Mouse (Mus musculus): Measurements from ENCODE around the gene Twsg1. TPM values are rescaled to one million over a fixed set of nuclear protein-coding genes. Genes with fewer than 3 reads are reported as not detected.

Twsg1 gene
- polyA plus RNA-seq, 1 experiment = 18.8 TPM

DNA sequence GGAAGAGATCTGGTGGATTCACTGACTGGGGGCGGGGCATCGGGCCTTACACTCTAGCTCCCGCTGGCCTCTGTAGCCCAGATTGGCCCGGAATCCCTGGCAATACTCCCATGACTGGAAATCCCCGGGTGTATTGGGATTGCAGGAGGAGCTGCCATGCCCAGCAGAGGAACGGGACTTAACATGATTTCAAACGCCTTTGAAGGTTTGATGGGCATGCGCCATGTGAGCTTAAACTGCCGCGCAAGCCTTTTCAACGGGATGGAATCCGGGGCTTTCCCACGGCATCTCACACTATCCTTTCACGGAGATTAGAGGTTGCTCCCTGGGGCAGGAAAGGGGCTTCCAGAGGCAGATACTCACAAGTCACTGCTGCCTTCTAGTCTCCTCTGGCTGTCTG is 45.8 kb downstream of the Twsg1 start:
- Histone ChIP-seq H3ac (ENCODE audit: control insufficient read depth, insufficient read length, low read depth) (no peak overlapping the region), H3K27me3 (ENCODE audit: control insufficient read depth, insufficient read depth, insufficient read length) (no peaks in the 10 kb centered on the region), H3K79me3 (ENCODE audit: low read depth) (no peaks in the 10 kb centered on the region), H3K4me3 (ENCODE audit: insufficient read depth, poor library complexity, severe bottlenecking) (no peak overlapping the region), H3K36me3 (ENCODE audit: control insufficient read depth, insufficient read depth) (no peaks in the 10 kb centered on the region), H3K79me2 (ENCODE audit: control insufficient read depth, insufficient read depth) (no peaks in the 10 kb centered on the region)
- no peak for TF ChIP-seq CEBPB (IDR thresholded peaks at IDR 0.05; ENCODE audit: low read depth)
- TF ChIP-seq MYOG (IDR thresholded peaks at IDR 0.05; ENCODE audit: control insufficient read depth, extremely low read depth, insufficient read length) = no peak
- TF ChIP-seq MAX (IDR thresholded peaks at IDR 0.05) = no peak
- TF ChIP-seq MYOD1 (IDR thresholded peaks at IDR 0.05; ENCODE audit: control insufficient read depth, insufficient read length, low read depth) = no peak
- TF ChIP-seq FOSL1 (IDR thresholded peaks at IDR 0.05; ENCODE audit: insufficient read depth, low read length, poor library complexity, severe bottlenecking) = no peak
- no peak for TF ChIP-seq USF1 (IDR thresholded peaks at IDR 0.05; ENCODE audit: low read depth)
- TF ChIP-seq CTCF (IDR thresholded peaks at IDR 0.05; ENCODE audit: control insufficient read depth, insufficient read depth, insufficient read length) = no peak

DNA sequence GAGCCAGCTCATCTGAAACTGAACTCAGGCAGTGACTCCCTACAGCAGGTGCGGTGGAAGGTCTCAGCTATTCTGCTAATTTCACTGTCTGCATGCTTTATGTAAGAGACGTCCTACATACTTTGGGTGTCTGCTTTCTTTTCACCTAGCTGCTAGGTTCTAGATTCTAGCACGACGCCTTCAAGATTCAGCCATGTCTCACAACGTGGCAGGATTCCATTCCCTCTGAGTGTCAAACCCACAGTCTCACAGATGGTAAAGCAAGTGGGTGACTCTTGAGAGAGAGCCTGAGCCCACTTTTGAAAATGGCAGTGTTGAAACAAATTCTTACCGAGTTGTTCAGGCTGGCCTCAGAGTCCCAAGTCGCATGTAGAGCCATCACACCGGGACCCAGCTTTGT is 47.2 kb downstream of the Twsg1 start:
- Histone ChIP-seq H3K79me2 (ENCODE audit: control insufficient read depth, insufficient read depth) (no peaks in the 10 kb centered on the region), H3K4me3 (ENCODE audit: insufficient read depth, poor library complexity, severe bottlenecking) (no peak overlapping the region), H3K27me3 (ENCODE audit: control insufficient read depth, insufficient read depth, insufficient read length) (no peaks in the 10 kb centered on the region), H3ac (ENCODE audit: control insufficient read depth, insufficient read length, low read depth) (no peak overlapping the region), H3K36me3 (ENCODE audit: control insufficient read depth, insufficient read depth) (no peaks in the 10 kb centered on the region), H3K79me3 (ENCODE audit: low read depth) (no peaks in the 10 kb centered on the region)
- TF ChIP-seq USF1 (IDR thresholded peaks at IDR 0.05; ENCODE audit: low read depth) = no peak
- no peak for TF ChIP-seq MYOG (IDR thresholded peaks at IDR 0.05; ENCODE audit: control insufficient read depth, extremely low read depth, insufficient read length)
- no peak for TF ChIP-seq MAX (IDR thresholded peaks at IDR 0.05)

DNA sequence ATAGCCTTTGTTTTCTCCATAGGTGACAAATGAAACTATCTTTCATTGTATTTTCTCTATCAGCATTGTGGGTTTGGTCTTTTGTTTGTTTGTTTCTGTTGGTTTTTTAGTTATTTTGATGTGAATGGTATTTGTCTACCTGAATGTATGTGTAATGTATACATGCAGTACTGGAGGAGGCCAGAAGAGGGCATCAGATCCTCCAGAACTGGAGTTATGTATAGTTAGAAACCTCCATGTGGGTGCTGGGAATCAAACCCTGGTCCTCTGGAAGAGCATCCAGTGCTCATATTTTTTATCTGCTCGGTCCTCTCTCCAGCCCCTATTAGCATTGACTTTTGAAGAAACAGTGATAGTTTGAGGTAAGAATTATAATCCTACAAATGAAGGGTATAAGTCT is 48.0 kb downstream of the Twsg1 start:
- Histone ChIP-seq H3K79me3 (ENCODE audit: low read depth) (no peaks in the 10 kb centered on the region), H3ac (ENCODE audit: control insufficient read depth, insufficient read length, low read depth) (no peak overlapping the region)
- no peak for TF ChIP-seq CTCF (IDR thresholded peaks at IDR 0.05; ENCODE audit: control insufficient read depth, insufficient read depth, insufficient read length)
- no peak for TF ChIP-seq MYOD1 (IDR thresholded peaks at IDR 0.05; ENCODE audit: control insufficient read depth, insufficient read length, low read depth)
- TF ChIP-seq CEBPB (IDR thresholded peaks at IDR 0.05; ENCODE audit: low read depth) = no peak
- TF ChIP-seq MYOG (IDR thresholded peaks at IDR 0.05; ENCODE audit: control insufficient read depth, extremely low read depth, insufficient read length) = no peak

DNA sequence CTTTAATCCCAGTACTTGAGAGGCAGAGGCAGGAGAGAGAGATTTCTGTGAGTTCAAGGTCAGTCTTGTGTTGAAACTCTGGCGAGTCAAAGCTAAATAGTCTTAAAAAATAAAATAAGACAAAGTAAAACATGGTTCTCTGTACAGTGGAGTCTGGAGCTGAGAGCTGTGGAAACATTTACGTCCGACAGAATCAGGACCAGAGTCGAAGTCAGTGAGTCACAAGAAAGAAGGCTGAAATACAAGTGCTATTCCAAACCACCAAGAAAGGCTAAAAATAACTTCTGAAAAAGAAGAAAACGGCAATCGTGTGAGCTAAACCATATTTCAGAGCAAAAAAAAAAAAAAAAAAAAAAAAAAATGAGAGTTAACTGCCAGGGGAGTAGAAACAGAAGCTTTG is 48.7 kb downstream of the Twsg1 start:
- Histone ChIP-seq H3K27me3 (ENCODE audit: control insufficient read depth, insufficient read depth, insufficient read length) (no peaks in the 10 kb centered on the region), H3K79me2 (ENCODE audit: control insufficient read depth, insufficient read depth) (no peaks in the 10 kb centered on the region), H3K36me3 (ENCODE audit: control insufficient read depth, insufficient read depth) (no peaks in the 10 kb centered on the region), H3ac (ENCODE audit: control insufficient read depth, insufficient read length, low read depth) (no peak overlapping the region), H3K79me3 (ENCODE audit: low read depth) (no peaks in the 10 kb centered on the region), H3K4me3 (ENCODE audit: insufficient read depth, poor library complexity, severe bottlenecking) (no peak overlapping the region)
- TF ChIP-seq CTCF (IDR thresholded peaks at IDR 0.05; ENCODE audit: control insufficient read depth, insufficient read depth, insufficient read length) = no peak

More for the DNA sequence above, 48.0 kb downstream of the Twsg1 start:
- Histone ChIP-seq H3K27me3 (ENCODE audit: control insufficient read depth, insufficient read depth, insufficient read length) (no peaks in the 10 kb centered on the region), H3K79me2 (ENCODE audit: control insufficient read depth, insufficient read depth) (no peaks in the 10 kb centered on the region), H3K4me3 (ENCODE audit: insufficient read depth, poor library complexity, severe bottlenecking) (no peak overlapping the region), H3K36me3 (ENCODE audit: control insufficient read depth, insufficient read depth) (no peaks in the 10 kb centered on the region)

DNA sequence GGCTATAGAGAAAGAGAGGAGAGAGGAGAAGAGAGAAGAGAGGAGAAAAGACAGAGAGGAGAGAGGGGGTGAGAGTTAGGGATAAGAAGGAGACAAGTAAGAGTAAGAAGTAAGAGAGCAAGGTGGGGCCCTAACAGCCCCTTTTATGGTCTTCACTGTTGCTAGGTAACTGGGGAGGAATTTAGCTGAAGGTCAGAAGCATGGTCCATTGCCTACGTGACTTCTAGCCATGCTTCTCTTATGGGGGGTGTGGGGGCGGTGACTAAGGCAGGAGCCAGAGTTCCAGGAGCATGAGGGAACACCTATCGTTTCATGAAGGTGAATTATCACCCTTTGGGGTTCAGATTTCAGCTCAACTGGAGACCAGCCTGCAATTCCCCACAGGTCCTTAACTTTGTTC is 55.0 kb downstream of the Twsg1 start:
- H3K79me2 ChIP-seq (ENCODE audit: control insufficient read depth, insufficient read depth) = no peaks in the 10 kb centered on the region
- no peaks in the 10 kb centered on the region for H3K27me3 ChIP-seq (ENCODE audit: control insufficient read depth, insufficient read depth, insufficient read length)
- H3K36me3 ChIP-seq (ENCODE audit: control insufficient read depth, insufficient read depth) = no peaks in the 10 kb centered on the region
- no peak overlapping the region for H3K4me3 ChIP-seq (ENCODE audit: insufficient read depth, poor library complexity, severe bottlenecking)
- TF ChIP-seq FOSL1 (IDR thresholded peaks at IDR 0.05; ENCODE audit: insufficient read depth, low read length, poor library complexity, severe bottlenecking) (no peak), MYOD1 (IDR thresholded peaks at IDR 0.05; ENCODE audit: control insufficient read depth, insufficient read length, low read depth) (no peak), MYOG (IDR thresholded peaks at IDR 0.05; ENCODE audit: control insufficient read depth, extremely low read depth, insufficient read length) (no peak), CEBPB (IDR thresholded peaks at IDR 0.05; ENCODE audit: low read depth) (no peak), MAX (IDR thresholded peaks at IDR 0.05) (no peak), CTCF (IDR thresholded peaks at IDR 0.05; ENCODE audit: control insufficient read depth, insufficient read depth, insufficient read length) (no peak), USF1 (IDR thresholded peaks at IDR 0.05; ENCODE audit: low read depth) (no peak)
- no peak overlapping the region for H3ac ChIP-seq (ENCODE audit: control insufficient read depth, insufficient read length, low read depth)
- H3K79me3 ChIP-seq (ENCODE audit: low read depth) = no peaks in the 10 kb centered on the region

DNA sequence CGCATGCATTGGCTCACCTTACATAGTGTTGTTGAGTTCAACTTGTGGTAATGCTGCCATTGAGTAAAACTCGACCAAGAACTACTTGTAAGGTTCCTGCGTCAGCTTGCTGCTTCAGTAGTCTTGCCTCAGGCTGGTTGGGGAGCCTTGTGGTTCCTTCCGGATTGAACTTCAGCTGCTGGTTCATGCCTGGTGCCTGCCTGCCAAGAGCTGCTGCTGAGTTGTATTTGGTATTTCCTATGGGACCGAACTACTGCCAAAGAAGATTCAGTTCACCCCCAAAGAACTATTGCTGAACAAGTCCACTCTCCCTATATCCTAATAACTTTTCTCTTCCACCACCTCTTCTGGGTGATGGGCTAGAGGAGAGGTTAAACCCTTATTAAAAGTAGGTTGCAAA is 61.5 kb downstream of the Twsg1 start:
- no peaks in the 10 kb centered on the region for H3K36me3 ChIP-seq (ENCODE audit: control insufficient read depth, insufficient read depth)
- H3K4me3 ChIP-seq (ENCODE audit: insufficient read depth, poor library complexity, severe bottlenecking) = no peak overlapping the region
- H3K27me3 ChIP-seq (ENCODE audit: control insufficient read depth, insufficient read depth, insufficient read length) = no peaks in the 10 kb centered on the region
- TF ChIP-seq MAX (IDR thresholded peaks at IDR 0.05) = no peak
- no peak for TF ChIP-seq MYOG (IDR thresholded peaks at IDR 0.05; ENCODE audit: control insufficient read depth, extremely low read depth, insufficient read length)
- no peak for TF ChIP-seq USF1 (IDR thresholded peaks at IDR 0.05; ENCODE audit: low read depth)
- TF ChIP-seq FOSL1 (IDR thresholded peaks at IDR 0.05; ENCODE audit: insufficient read depth, low read length, poor library complexity, severe bottlenecking) = no peak
- no peak for TF ChIP-seq CTCF (IDR thresholded peaks at IDR 0.05; ENCODE audit: control insufficient read depth, insufficient read depth, insufficient read length)
- no peaks in the 10 kb centered on the region for H3K79me3 ChIP-seq (ENCODE audit: low read depth)
- H3K79me2 ChIP-seq (ENCODE audit: control insufficient read depth, insufficient read depth) = peaks cover 1% of the 10 kb centered on the region
- no peak overlapping the region for H3ac ChIP-seq (ENCODE audit: control insufficient read depth, insufficient read length, low read depth)

Data from C2C12 (cell line).